Mouse (Mus musculus) heart, adult 8-10 months (tissue): ENCODE measurements around the gene Grb10. TPM values are rescaled to one million over a fixed set of nuclear protein-coding genes. Genes with fewer than 3 reads are reported as not detected.

Source experiments
- DNase-seq: peaks from one replicate; pipeline ENCODE4 v3.0.0; 2022; ENCODE audit warnings: low spot score
- total RNA-seq, 4 experiments: library from RNA; stranded (reverse); gene quantifications; 2 replicates each; pipeline ENCODE4 v1.2.4; 2022

Grb10 gene
- total RNA-seq, 4 experiments from 2014 or later, result 47.8 to 83.5 (median 60.5) TPM

- DNase-seq, result no peak
Observed at GRCm38 (mm10) chr11:12034371-12034770, 4.1 kb downstream of the Grb10 start.

GRCm38 (mm10) chr11:12032831-12033230 lies 5.7 kb downstream of the Grb10 start:
- DNase-seq, result peak; percentile 31

DNA sequence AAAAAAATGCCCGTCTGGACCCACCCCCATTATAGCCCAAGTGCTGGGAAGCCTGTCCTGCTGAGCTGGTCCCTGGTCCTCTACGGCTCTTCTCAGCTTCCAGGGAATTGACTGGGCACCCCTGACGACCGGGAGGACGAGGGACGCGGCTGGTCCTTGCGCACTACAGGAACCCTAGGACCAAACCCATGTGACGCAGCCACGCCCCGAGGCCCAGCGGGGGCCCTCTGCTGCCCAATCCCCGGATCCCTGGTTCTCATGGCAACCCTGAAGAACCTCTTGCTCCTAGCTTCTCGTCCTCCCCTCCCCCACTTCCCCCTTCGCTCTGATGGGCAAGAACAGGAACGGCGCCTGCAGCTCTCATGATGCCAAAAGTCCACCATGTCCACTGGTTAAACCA lies 11.8 kb downstream of the Grb10 start:
- DNase-seq, result no peak

DNA sequence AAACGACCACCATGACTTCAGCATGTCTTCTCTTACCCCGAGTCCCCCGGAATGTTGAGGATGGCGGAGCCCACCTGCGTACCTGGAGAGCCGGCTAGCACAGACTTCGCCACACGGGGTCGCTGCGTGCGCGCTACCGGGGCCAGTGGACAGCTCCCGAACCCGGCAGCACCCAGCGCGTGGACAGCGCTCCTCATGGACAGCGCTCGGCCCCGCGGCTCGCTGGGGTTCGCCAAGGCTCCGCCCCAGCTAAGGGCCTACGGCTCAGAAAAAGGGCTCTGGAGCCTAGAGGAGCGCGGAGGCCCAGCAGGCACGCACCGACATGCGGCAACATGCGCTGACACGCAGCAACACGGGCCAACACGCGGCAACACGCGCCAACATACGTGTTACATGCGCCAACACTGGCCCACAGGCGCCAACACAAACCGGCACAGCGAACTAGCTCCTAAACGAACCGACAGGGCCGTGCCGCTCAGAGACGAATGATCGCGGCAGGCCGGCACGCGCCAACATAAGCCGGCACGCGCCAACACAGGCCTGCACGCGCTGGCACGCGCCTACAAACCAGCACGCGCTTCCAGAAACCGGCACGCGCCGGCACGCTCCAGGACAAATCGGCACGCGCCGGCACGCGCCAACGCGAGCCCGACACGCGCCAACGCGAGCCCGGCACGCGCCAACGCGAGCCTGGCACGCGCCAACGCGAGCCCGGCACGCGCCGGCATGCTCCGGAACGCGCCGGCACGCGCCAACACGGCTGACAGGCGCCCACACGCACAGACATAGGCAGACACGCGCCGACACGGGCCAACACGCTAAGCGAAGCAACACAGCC lies 12.5 kb downstream of the Grb10 start:
- peak; percentile 38 for DNase-seq

- no peak for DNase-seq
Observed at GRCm38 (mm10) chr11:12025392-12025755, 13.1 kb downstream of the Grb10 start.

- DNase-seq, result no peak
Observed at GRCm38 (mm10) chr11:12023051-12023450, 15.4 kb downstream of the Grb10 start.

GRCm38 (mm10) chr11:12019651-12020050 lies 18.8 kb downstream of the Grb10 start:
- no peak for DNase-seq

DNA sequence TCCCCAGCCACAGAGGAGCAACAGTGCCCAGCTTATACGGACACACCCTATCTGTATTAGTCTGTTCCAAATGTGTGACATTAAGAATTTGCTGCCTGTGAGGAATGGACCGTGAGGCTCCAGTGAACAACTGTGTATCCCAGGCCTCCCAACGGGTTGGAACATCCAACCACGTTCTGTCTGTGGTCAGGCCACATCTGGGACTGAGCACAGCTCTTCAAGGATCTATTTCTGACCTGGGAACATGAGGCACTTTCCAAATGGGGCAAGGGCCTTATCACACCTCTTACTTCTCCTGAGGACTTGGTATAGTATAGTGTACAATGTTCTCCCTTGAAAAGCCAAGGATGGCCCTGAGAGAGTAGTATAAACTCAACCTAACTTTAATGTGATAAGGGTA lies 19.9 kb downstream of the Grb10 start:
- peak; percentile 24 for DNase-seq

DNA sequence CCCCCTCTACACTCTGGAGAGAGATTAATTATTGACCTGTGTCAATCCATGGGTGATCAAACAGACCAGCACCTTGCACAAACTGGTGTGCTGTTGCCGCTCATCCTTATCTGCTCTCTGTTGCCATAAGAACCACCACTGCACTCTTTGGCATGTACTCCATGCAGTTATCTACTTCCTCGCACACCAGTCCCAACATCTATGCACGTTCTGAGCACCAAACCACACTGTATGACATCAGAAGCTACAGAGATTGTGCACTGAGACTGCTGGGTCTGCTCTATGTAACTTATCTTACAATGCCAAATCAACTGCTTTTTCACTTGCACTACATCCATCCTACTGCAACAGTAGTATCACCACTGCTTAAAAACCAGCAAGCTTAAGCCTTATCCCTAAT lies 28.4 kb downstream of the Grb10 start:
- no peak for DNase-seq

DNA sequence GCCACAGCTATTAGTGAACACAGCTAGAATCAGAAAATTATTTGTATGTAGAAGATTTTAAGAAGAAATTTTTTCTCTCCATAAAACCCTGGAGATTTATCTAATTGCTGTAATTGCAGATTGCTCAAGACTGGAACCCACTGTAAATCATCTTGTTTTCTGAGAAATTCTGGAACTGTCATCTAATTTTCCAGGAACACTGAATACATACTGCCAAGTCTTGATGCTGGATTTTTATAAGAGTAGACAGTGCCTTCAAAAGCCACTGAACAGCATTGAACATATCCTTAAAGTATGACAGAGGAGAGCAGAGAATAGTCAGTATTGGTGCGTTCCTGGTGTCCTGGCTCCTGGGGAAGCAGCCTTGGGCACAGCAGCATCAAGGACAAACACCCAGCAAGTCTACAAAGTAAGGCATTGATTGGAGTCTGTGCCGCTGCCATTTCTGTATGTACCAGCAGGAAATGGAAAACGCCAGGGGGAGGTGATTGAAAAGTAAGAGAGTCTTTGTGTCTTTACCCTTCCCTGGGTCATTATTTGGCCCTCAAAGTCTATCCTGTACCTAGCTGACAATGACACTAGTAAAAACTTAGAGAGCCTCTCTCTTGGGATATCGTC lies 38.1 kb downstream of the Grb10 start:
- no peak for DNase-seq

DNA sequence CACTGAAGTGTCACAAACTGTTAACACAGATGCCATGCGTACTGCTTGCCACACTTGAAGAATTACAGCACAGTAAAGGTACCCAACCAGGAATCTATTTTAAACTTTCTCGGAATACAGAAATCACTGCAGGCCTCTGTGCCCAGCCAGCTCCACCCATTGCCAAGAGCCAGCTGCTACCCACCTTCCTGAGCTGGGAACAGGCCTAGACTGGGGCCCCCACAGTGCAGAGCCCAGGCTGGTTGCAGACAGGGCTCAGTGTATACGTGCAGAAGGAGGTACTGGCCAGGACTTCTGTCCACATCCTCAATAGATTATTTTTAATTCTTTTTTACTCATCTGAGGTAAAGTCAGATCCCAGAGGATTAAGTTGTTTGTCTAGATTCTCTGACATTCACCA lies 39.6 kb downstream of the Grb10 start:
- DNase-seq, result no peak

- DNase-seq, result peak; percentile 53
Observed at GRCm38 (mm10) chr11:11997045-11997444, 41.4 kb downstream of the Grb10 start.

DNA sequence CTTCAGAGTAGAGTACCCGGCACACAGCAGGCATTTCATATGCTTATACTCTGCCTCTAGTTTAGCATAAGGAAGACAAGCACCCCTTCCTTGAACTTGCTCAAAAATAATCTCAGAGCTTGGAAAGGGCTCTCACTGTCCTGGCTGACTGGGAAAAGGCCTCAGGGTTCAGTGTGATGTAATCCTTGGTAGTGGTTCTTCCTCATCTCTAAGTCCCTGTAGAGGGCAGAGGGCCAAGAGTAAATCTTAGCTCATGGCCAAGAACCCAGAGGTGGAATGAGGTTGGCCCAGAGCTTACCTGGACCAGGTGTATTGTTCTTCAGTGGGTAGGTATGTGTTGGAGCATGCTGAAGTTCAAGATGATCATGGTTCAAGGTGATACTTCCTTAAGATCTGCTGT lies 43.1 kb downstream of the Grb10 start:
- no peak for DNase-seq

GRCm38 (mm10) chr11:11993807-11994206 lies 44.7 kb downstream of the Grb10 start:
- peak; percentile 39 for DNase-seq

DNA sequence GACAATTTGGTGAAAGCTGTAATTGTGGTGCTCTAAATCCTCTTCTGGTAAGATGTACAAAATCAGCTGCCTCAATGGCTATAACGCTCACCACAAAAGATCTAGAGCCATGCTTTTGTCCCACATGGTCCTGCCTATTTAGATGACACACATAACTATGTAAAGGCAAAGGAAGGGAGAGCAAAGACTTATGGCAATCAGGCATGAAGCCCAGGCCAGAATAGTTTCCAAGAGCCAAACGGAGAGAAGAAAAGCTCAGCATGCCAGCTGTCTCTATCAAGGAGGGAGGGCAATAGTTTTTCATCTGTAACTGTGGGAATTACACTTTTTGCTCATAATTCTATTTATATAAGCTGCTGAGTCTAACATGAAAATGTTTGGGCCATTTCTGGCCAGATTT lies 45.3 kb downstream of the Grb10 start:
- DNase-seq, result no peak

DNA sequence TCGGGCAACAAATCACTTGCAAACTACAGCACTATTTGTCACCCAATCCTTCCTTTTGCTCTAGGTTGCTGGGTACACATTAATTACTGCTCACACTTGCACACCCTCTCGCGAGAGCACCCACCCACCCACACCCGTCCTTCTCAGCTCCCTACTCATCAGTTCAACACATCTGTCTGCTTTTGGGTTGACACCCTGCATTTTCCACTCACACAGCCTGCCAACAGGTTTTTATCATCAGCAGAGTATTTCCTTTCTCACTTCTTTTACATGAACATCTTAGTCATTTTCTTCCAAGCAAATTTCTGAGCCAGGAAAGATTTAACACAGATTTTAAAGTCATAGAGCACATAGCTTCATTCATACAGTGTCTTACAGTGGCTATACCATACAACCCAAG lies 48.6 kb downstream of the Grb10 start:
- DNase-seq, result no peak

GRCm38 (mm10) chr11:11987233-11987632 lies 51.2 kb downstream of the Grb10 start:
- no peak for DNase-seq

- no peak for DNase-seq
Observed at GRCm38 (mm10) chr11:11978611-11979197, 59.8 kb downstream of the Grb10 start.

DNA sequence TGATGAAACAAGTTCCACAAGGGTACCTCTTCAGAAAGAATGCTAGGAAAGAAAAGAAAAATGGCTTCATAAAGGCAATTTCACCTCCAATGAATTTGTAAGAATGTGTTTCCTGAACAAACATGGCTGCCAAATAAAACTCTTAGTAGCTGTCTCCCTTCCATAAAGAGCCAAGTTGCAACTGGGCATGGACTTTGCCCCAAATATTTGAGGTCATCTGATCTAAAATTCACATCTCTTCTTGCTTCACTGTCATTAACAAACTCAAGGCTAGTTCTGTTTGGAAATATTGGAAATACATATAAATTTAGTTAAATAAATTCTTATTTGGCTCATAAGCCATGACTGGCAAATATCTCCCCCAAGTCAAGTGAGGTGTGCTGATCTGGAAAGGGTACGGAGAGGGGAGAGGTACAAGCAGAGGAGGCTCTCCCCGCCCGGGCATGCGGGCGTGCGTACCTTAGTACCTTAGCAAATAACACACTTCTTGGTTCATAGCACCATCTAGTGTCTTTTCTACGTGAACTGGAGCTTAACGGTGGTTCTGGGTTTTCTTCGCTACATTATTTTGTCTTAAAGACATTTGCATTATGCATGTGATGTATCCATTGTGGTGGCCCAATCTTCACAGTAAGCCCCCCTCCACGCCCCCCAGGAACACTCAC lies 63.8 kb downstream of the Grb10 start:
- DNase-seq, result no peak

- DNase-seq, result peak; percentile 75
Observed at GRCm38 (mm10) chr11:11973366-11974014, 65.0 kb downstream of the Grb10 start.

- no peak for DNase-seq
Observed at GRCm38 (mm10) chr11:11972401-11973110, 65.9 kb downstream of the Grb10 start.
